Mouse (Mus musculus): ENCODE measurements around the gene Scgn. TPM values are rescaled to one million over a fixed set of nuclear protein-coding genes. Genes with fewer than 3 reads are reported as not detected.

Scgn gene
- total and polyA plus RNA-seq, 3 experiments: not detected

DNA sequence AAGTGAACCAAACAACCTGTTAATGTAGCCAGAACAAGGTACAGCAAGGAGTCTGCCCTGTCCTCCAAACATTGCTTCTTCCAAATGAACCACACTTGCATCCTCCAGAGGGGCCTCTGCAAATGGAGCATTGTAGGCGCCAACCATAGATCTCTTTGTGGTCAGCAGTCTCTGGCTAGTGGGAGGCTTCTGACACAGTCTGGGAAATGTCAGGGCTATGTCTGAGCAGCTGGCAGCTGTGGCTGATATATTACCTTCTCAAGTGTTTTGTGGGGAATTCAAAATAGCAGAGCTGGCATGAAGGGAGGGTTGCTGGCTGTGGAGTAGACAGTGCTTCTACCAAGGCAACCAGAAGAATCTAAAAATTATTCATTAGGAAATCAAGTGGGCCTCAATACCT, 74.9 kb downstream of the Scgn start:
- TF ChIP-seq POLR2A (IDR thresholded peaks at IDR 0.05; ENCODE audit: control insufficient read depth in 1 of 2, insufficient read depth in 1 of 2, low read depth in 1 of 2, low read length in 2 of 2, poor library complexity in 1 of 2): no peak
- H3K79me2 ChIP-seq (ENCODE audit: control insufficient read depth, insufficient read depth, low read length, poor library complexity): no peaks in the 10 kb centered on the region
- DNase-seq (ENCODE audit: low read depth, low spot score): no peak

GRCm38 (mm10) chr13:23914376-23915167, 76.4 kb downstream of the Scgn start, which contains the start of gene Slc17a4:
Gene Slc17a4 (minus strand): TSS chr13:23915009.
- no peak for TF ChIP-seq E2F4 (IDR thresholded peaks at IDR 0.05; ENCODE audit: borderline replicate concordance, low read depth, low read length)
- TF ChIP-seq RCOR1 (IDR thresholded peaks at IDR 0.05; ENCODE audit: low read depth, low read length): peak; percentile 80
- peak; percentile 93 for TF ChIP-seq ETS1 (IDR thresholded peaks at IDR 0.05; ENCODE audit: low read depth, low read length)
- peak; percentile 56 for TF ChIP-seq SIN3A (IDR thresholded peaks at IDR 0.05; ENCODE audit: low read length)
- peak; percentile 84 to 86 for TF ChIP-seq EP300 (IDR thresholded peaks at IDR 0.05; ENCODE audit: low read depth in 1 of 2, low read length in 2 of 2)
- no peak for TF ChIP-seq JUND (IDR thresholded peaks at IDR 0.05; ENCODE audit: low read depth, low read length)
- TF ChIP-seq BHLHE40 (IDR thresholded peaks at IDR 0.05; ENCODE audit: borderline replicate concordance, low read depth, low read length): peak; percentile 60; the same call in 1 of the 2 replicates
- peak; percentile 82 for TF ChIP-seq TCF12 (IDR thresholded peaks at IDR 0.05; ENCODE audit: low read depth, low read length)
- TF ChIP-seq MXI1 (IDR thresholded peaks at IDR 0.05; ENCODE audit: low read depth, low read length): 0 out of 2 replicates have a peak, but pooled peaks have one; percentile 39
- peak; percentile 79 for TF ChIP-seq TAL1 (IDR thresholded peaks at IDR 0.05; ENCODE audit: low read length)
- 0 out of 2 replicates have a peak, but pooled peaks have one; percentile 19 for TF ChIP-seq MAFK (IDR thresholded peaks at IDR 0.05; ENCODE audit: borderline replicate concordance, low read depth, low read length)
- TF ChIP-seq CHD1 (IDR thresholded peaks at IDR 0.05; ENCODE audit: low read depth, low read length): no peak
- TF ChIP-seq UBTF (IDR thresholded peaks at IDR 0.05; ENCODE audit: borderline replicate concordance, insufficient read depth, low read depth, low read length): no peak
- no peak for TF ChIP-seq MEF2A (IDR thresholded peaks at IDR 0.05; ENCODE audit: extremely low read depth, insufficient replicate concordance, low read depth, low read length, poor library complexity, severe bottlenecking)
- 0 out of 2 replicates have a peak, but pooled peaks have one; percentile 23 for TF ChIP-seq MYB (IDR thresholded peaks at IDR 0.05; ENCODE audit: low read depth, low read length)
- TF ChIP-seq GATA1 (IDR thresholded peaks at IDR 0.05; ENCODE audit: low read depth, low read length): peak; percentile 83
- H3K4me3 ChIP-seq (ENCODE audit: control insufficient read depth in 1 of 2, insufficient read depth in 1 of 2, low read depth in 2 of 2, low read length in 2 of 2): peak within 1 kb of the TSS; percentile 33 to 39
- H3K9me3 ChIP-seq (replicated peaks; ENCODE audit: insufficient read depth, low read length): no peaks in the 10 kb centered on the region
- no peaks in the 10 kb centered on the region for H3K79me2 ChIP-seq (ENCODE audit: control insufficient read depth, insufficient read depth, low read length, poor library complexity)
- H3K27me3 ChIP-seq (ENCODE audit: control insufficient read depth in 1 of 2, insufficient read depth in 2 of 2, low read length in 2 of 2): no peaks in the 10 kb centered on the region
- DNase-seq (ENCODE audit: low read depth, low spot score): peak; percentile 83
- peak within 1 kb of the TSS; percentile 37 for H3K9ac ChIP-seq (ENCODE audit: control insufficient read depth, low read depth, low read length, poor library complexity, severe bottlenecking)
- peaks cover 26 to 45% of the 10 kb centered on the region in 2 experiments for H3K4me1 ChIP-seq (ENCODE audit: control insufficient read depth in 1 of 2, insufficient read depth in 2 of 2, low read length in 2 of 2)
- peaks cover 0 to 46% of the 10 kb centered on the region in 2 experiments; a peak in 2 of 4 replicates for H3K36me3 ChIP-seq (ENCODE audit: control insufficient read depth in 1 of 2, insufficient read depth in 2 of 2, low read length in 2 of 2)
- H3K27ac ChIP-seq (ENCODE audit: control insufficient read depth, low read depth, low read length): peak within 1 kb of the TSS; percentile 93

More for the DNA sequence above, 74.9 kb downstream of the Scgn start:
- Histone ChIP-seq H3K36me3 (ENCODE audit: control insufficient read depth in 1 of 2, insufficient read depth in 2 of 2, low read length in 2 of 2) (peaks cover 0 to 36% of the 10 kb centered on the region in 2 experiments; a peak in 2 of 4 replicates), H3K27ac (ENCODE audit: control insufficient read depth, low read depth, low read length) (no peak overlapping the region), H3K9ac (ENCODE audit: control insufficient read depth, low read depth, low read length, poor library complexity, severe bottlenecking) (no peak overlapping the region), H3K9me3 (replicated peaks; ENCODE audit: insufficient read depth, low read length) (no peaks in the 10 kb centered on the region), H3K27me3 (ENCODE audit: control insufficient read depth in 1 of 2, insufficient read depth in 2 of 2, low read length in 2 of 2) (no peaks in the 10 kb centered on the region), H3K4me1 (ENCODE audit: control insufficient read depth in 1 of 2, insufficient read depth in 2 of 2, low read length in 2 of 2) (peaks cover 23 to 35% of the 10 kb centered on the region in 2 experiments), H3K4me3 (ENCODE audit: control insufficient read depth in 1 of 2, insufficient read depth in 1 of 2, low read depth in 2 of 2, low read length in 2 of 2) (no peak overlapping the region)

Measured in MEL (cell line).